Mouse (Mus musculus) CD8-positive naive resting alpha-beta T cell, adult 2 months (primary cell): Measurements from ENCODE around the gene Fam172a.

ENCODE experiments used
- DNase-seq, 2 experiments: peaks; one replicate each; pipeline ENCODE4 v3.0.0; 2022; ENCODE audit warnings: low read depth in 2 of 2, low spot score in 2 of 2

The Fam172a gene

DNA sequence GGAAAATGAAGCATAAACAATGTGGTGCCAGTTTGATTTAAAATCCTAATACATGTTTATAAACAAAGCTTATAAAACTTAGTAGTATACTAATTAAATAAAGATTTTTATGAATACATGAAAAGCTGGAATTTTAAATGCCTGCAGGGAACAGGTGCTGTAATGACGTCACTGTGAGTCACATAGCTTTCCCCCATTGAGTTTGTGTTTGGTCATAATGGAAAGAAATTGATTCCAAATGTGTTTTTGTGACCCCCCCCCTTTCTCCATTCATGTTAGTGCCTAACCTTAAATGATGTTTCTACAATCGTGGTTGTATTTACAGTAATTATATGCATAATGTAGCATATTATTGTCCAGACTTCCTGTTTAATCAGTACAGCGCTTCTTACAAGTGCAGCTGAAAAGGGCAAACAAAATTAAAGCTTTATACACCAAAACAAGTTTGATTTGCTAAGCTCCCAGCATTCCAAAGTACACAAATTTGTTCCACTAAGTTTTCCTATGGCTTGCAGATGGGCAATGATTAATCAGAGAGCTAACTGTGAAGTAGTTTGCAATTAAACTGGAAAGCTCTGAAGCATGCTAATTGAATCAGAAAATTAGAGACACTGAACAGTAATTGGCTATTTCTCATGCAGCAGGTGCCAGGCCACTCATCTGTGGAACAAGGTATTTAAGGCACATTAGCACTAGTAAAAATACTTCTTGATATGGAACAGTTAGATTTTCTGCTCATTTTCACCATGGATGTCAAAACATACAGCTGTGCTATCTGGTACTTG, 398.1 kb downstream of the Fam172a start:
- no peak for DNase-seq

GRCm38 (mm10) chr13:78100664-78101063, 398.8 kb downstream of the Fam172a start:
- DNase-seq = no peak

DNA sequence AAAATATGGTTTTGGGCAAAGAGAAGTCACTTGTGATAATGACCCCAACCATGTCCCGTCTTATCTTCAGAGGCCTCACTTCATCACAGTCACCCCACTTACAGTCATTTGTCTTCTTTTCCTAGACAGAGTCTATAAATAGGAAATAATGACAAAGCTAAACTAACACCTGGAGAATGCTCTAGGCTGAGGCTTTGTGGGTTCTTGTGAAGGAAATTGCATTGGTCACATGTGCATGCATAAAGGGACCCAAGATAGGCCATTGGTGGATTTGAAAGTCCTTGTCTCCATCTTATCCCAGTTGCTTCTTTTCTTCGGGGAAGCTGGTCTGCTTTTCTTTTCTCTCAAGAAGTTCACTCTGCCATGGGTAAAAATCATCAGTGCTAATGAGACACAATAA, 400.5 kb downstream of the Fam172a start:
- no peak for DNase-seq

GRCm38 (mm10) chr13:78104851-78105250, 403.0 kb downstream of the Fam172a start:
- no peak for DNase-seq

DNA sequence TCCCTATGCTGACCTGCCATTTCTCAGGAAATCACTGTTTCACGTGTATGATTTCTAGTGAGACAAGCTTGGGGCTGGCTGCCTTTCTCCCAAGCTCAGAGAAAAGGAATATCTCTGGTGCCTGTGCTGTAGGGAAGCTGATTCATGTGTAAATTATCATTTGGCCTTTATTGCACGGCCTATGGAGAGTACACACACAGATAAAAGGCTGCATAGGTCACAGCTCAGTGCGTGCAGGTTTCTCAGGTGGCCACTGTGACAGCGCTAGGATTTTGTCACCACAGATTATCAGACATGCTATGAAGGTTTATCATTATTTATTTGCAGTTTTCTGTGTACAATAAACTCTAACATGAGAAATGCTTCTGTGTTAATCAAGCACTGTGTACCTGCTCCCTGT, 408.8 kb downstream of the Fam172a start:
- DNase-seq = no peak

DNA sequence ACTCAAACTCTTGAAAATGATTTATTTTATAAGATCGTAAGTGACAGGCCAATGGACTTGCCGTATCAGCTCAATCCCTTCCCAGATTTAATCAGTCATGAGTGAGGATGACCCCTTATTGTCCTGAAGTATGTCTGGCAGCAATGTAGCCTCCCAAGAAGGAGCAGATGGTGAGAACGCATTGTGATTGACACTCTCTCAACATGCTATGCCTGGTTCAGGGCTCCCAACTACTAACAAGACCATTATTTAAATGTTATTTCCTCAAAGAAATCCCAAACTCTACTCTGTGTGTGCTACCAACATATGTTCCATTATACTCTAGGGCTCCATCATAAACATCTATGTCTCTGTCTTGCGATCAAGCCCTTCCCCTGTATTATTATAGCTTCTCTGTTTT, 412.1 kb downstream of the Fam172a start:
- no peak for DNase-seq

GRCm38 (mm10) chr13:78118715-78119114, 416.9 kb downstream of the Fam172a start:
- DNase-seq = no peak

GRCm38 (mm10) chr13:78121991-78122390, 420.2 kb downstream of the Fam172a start:
- DNase-seq = no peak

- DNase-seq = no peak
Measured at GRCm38 (mm10) chr13:78123911-78124426, 422.1 kb downstream of the Fam172a start.

- DNase-seq = no peak
Measured at GRCm38 (mm10) chr13:78157465-78157864, 455.6 kb downstream of the Fam172a start.

DNA sequence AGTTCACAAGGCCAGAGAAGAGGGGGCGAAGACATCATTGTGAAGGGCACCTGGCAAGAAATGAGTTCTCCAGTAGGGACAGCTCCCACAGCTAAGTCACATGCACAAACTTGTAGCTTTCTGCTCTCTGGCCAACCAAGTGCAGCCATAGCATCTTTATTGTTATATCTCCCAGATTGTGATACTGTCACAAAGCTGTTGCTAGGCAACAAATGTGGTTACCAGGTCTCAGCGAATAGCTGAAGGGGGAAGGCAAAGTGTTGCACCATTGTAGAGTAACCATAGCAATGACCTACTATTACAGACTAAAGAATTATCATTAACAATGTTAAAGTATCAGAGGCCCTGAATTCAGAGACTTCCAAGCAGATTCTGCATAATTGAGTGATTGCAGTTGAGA, 460.3 kb downstream of the Fam172a start:
- no peak for DNase-seq

GRCm38 (mm10) chr13:78163087-78163958, 461.5 kb downstream of the Fam172a start:
- peak; percentile 1 to 10 for DNase-seq

- no peak for DNase-seq
Measured at GRCm38 (mm10) chr13:78164941-78165340, 463.1 kb downstream of the Fam172a start.

GRCm38 (mm10) chr13:78168166-78168565, 466.3 kb downstream of the Fam172a start:
- DNase-seq = no peak

- DNase-seq = no peak
Measured at GRCm38 (mm10) chr13:78171320-78171719, 469.5 kb downstream of the Fam172a start.

DNA sequence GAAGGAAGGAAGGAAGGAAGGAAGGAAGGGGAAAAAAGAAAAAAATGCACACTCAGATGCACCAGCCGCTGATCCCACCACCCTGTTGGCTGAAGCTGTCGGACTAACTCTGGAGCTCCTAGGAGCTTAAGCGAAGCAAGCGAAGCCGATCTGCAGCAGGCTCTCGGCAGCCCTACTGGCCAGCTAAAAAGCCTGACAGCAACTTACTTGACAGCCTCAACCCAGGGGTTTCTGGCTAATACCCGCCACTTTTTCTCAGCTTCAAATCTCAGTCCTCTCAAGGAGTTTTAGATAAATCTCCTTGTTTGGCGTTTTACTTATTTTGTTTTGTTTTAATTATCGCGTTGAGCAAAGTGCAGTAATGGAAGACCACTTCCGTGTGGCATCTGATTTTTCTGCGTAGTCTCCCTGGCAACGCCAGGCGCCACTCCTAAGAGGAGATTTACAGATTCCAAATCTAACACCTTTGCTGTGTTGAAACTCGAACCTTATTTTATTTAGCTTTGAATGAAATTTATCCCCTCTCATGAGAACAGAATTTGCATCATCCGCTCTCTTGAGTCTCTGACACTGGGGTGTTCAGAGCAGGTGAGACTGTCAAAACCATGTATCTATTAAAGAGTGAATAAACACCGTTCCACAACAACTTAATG, 470.3 kb downstream of the Fam172a start:
- DNase-seq = no peak

DNA sequence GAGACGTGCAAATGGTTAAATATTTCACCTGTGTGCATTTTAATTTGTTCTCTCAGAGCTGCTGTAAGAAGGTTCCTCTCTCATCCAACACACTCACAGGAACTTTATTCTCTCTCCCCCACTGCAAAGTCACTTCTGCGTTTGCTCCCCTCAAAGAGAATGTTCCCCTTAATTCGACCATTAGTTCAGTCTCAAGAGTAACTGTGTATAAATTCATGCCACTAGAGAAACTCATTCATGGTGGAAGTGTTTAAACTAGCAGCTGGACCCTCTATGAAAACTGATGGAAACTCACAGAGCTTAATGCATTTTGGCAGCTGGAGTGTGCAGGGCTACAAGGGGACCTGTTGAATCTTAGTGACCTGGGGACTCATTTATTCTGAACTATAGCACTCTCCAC, 471.0 kb downstream of the Fam172a start:
- DNase-seq = no peak

DNA sequence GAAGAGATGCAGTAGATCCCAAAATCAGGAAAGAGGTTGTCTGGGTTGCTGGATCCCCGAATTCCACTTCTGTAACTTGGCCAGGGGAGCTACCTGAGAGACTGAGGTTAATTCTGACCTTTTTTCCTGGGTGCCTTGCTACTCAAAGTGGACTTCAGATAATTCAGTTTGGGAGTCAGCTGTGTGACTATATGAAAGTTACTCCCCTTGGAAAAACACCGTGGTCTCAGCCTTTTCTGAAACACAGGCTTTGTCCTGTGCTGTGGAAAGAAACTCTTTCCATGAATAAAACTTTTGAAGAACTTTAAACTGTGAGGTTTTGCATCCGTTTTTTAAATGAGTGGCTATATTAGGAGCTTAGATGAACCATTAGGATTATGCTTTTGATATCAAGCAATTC, 472.4 kb downstream of the Fam172a start:
- no peak for DNase-seq

- no peak for DNase-seq
Measured at GRCm38 (mm10) chr13:78174891-78175290, 473.1 kb downstream of the Fam172a start.

DNA sequence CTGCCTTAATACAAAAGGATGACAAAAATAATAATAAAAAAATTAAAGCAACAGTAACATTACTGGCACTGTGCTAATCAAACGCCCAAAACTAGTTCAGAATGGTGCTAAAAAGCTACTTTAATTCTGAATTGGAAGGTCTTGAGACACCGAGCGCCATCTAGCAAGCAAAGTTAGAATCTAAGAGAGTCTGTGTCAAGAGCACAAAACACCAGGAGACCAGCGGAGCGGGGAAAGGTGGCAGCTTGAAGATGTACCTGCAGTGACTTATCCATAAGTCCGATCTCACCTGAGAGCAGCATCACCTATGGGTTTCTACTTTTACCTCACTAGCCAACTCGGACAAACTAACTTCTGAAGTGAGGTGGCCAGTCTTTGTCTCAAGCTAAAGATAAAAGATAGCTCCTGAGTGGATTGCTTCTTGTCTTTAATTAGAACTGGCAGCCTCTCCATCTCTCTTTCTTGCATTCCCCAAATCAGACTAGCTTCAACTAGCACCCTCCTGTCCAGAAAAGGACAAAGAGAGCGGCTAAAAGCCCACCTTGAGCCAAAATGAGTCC, 474.1 kb downstream of the Fam172a start:
- no peak for DNase-seq

- DNase-seq = no peak
Measured at GRCm38 (mm10) chr13:78177381-78177950, 475.6 kb downstream of the Fam172a start.
